Mouse (Mus musculus) testis, postnatal 10 days (tissue): ENCODE data around the gene Gm15114.
"Not testable (repeated sequence)": the region's sequence is repeated elsewhere in the genome, so short reads cannot be mapped to it uniquely, and the experiment has no call there.

Experiments used
- DNase-seq: peaks from one replicate; pipeline ENCODE4 v3.0.0; 2021; ENCODE audit warnings: low spot score

Gm15114 gene

DNA sequence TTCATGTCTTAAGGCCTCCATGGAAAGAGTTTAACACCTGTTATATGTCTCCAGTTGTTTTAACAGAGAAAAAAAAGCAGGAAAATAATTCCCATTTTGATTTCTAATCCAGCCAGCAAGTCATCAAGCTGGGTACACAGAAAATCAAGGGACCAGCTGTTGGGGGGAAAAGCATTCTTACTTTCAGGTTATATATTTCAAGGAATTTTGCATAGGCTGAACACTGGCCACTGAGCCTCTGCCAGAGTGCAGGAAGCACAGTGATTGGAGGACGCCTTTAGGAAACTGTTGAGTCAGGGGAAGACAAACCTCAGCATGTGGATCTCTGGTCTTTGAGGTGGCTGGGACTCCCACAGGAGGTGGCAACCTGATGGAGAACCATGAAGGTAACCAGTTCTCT, at the start of gene Gm15114:
Gene Gm15114, plus strand, starts transcription at position 301 of the 400 bp plus-strand sequence.
- not testable (repeated sequence) for DNase-seq
